Mouse (Mus musculus) sigmoid colon, adult 10 weeks (tissue): Measurements from ENCODE around the gene Clec2g. TPM values are rescaled to one million over a fixed set of nuclear protein-coding genes. Genes with fewer than 3 reads are reported as not detected.

ENCODE experiments used
- polyA plus RNA-seq: library from polyadenylated mRNA; stranded (reverse); fragments of 350-450 nt; fragmentation: Illumina TruSeq; extraction: RNeasy Lipid Tissue Mini Kit (QIAGEN cat#74804); gene quantifications from one replicate; pipeline ENCODE4 v1.2.3, GENCODE M21; 2014; ENCODE audit warnings: low read depth, low replicate concordance

The Clec2g gene
- 0.28 TPM for polyA plus RNA-seq

GRCm38 (mm10) chr6:128934081-128934480 is at the start of gene Clec2g:
Gene Clec2g (plus strand): TSS chr6:128934381.

GRCm38 (mm10) chr6:128887091-128887790 is 46.9 kb upstream of the Clec2g start, which contains the start of gene Clec2i:
Gene Clec2i (plus strand): TSS chr6:128887588.

GRCm38 (mm10) chr6:128890948-128891355 is 43.2 kb upstream of the Clec2g start, which contains the start of gene BC035044:
Gene BC035044 (minus strand): TSS chr6:128891126.

Other genes with a start within 250 kb of the Clec2g start
- not detected for gene Klrb1, start 211.3 kb upstream of the Clec2g start, polyA plus RNA-seq
- gene Klrb1c, start 145.2 kb upstream of the Clec2g start, polyA plus RNA-seq: 0.73 TPM
- gene Gm44511, start 108.1 kb upstream of the Clec2g start, polyA plus RNA-seq: 3.1 TPM
- 3.4 TPM for gene Klrb1b, start 108.0 kb upstream of the Clec2g start, polyA plus RNA-seq
- 10.7 TPM for gene Clec2i, start 46.8 kb upstream of the Clec2g start, polyA plus RNA-seq
- 2.3 TPM for gene BC035044, start 43.3 kb upstream of the Clec2g start, polyA plus RNA-seq
- gene Klrb1f, start 111.5 kb downstream of the Clec2g start, polyA plus RNA-seq: 0.85 TPM
- gene Clec2e, start 166.5 kb downstream of the Clec2g start, polyA plus RNA-seq: 83.0 TPM
- gene Clec2d, start 246.2 kb downstream of the Clec2g start, polyA plus RNA-seq: 665 TPM